Mouse (Mus musculus): ENCODE results near the gene Usp46. TPM values are rescaled to one million over a fixed set of nuclear protein-coding genes. Genes with fewer than 3 reads are reported as not detected.

Gene Usp46
- polyA plus RNA-seq, 1 experiment from 2014 or later = 32.9 TPM

DNA sequence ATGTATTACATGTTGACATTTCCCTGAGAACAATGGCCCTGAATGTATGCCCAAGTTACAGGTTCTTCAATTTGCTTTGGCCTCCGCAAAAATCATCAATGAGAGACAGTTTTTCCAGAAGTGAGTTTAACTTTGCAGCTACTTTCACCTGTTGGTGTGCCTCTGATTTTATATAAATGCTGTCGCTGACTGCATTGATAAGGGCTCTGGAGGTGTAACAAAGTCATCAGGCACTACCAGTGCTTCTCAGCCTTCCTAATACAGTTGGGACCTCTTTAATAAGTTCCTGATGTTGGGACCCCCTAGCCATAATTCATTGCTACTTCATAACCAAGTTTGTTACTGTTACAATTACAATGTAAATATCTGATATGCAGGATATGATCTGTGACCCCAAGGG is 27.4 kb upstream of the Usp46 start:
- DNase-seq (ENCODE audit: low spot score) (no peak), ATAC-seq (replicated peaks; ENCODE audit: low FRiP score) (no peak)
- WGBS = 75% methylated on average over 2 of the region's 2 CpGs
- Histone ChIP-seq H3K27me3 (replicated peaks; ENCODE audit: control insufficient read depth, insufficient read depth, low read length) (no peaks in the 10 kb centered on the region), H3K4me3 (ENCODE audit: low read depth, low read length) (0 out of 2 replicates have a peak overlapping the region, but pooled peaks have one; percentile 96), H3K4me1 (replicated peaks; ENCODE audit: control insufficient read depth, insufficient read depth, low read length) (peaks cover 4% of the 10 kb centered on the region; the same call in 1 of the 2 replicates), H3K9me3 (ENCODE audit: control insufficient read depth, low read length) (no peaks in the 10 kb centered on the region), H3K27ac (ENCODE audit: low read depth, low read length) (no peak overlapping the region), H3K36me3 (ENCODE audit: control insufficient read depth, insufficient read depth, low read length) (peaks cover 16% of the 10 kb centered on the region), H3K9ac (ENCODE audit: low read depth, low read length) (no peak overlapping the region), H3K4me2 (no peak overlapping the region)

DNA sequence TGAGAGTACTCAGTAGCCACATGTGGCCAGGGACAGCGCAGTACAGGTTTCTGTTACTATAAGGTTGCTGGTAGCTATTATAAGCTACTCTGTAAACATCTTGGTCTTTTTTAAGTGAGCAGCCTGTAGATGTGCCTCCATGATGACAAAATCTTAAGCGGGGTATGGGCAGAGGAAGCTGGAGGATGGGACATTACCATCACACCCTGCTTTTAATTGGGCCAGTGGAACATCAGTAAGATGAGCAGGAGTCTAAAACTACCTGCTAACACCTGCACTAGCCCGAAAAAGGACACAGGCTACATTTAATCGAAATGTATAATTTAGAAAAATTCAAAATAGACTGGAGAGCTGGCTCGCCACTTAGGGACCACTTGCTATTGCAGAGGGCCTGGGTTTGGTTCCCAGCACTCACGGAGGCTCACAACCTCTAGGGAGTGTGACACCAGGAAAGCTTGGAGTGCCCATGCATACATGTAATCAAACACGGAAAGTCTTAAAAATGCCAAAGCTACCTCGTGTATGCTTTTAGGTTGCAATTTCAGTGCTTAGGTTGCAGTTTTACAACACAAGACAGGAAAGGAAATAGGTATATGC is 26.7 kb upstream of the Usp46 start:
- 65% methylated on average over 8 of the region's 8 CpGs for WGBS
- ATAC-seq (replicated peaks; ENCODE audit: low FRiP score) (no peak), DNase-seq (ENCODE audit: low spot score) (no peak)
- H3K36me3 ChIP-seq (ENCODE audit: control insufficient read depth, insufficient read depth, low read length) = peaks cover 16% of the 10 kb centered on the region
- H3K9ac ChIP-seq (ENCODE audit: low read depth, low read length) = peak overlapping the region; percentile 99
- no peaks in the 10 kb centered on the region for H3K9me3 ChIP-seq (ENCODE audit: control insufficient read depth, low read length)
- H3K4me2 ChIP-seq = peak overlapping the region; percentile 88
- no peaks in the 10 kb centered on the region for H3K27me3 ChIP-seq (replicated peaks; ENCODE audit: control insufficient read depth, insufficient read depth, low read length)
- H3K27ac ChIP-seq (ENCODE audit: low read depth, low read length) = peak overlapping the region; percentile 95
- H3K4me1 ChIP-seq (replicated peaks; ENCODE audit: control insufficient read depth, insufficient read depth, low read length) = peaks cover 4% of the 10 kb centered on the region; the same call in 1 of the 2 replicates
- H3K4me3 ChIP-seq (ENCODE audit: low read depth, low read length) = peak overlapping the region; percentile 96

DNA sequence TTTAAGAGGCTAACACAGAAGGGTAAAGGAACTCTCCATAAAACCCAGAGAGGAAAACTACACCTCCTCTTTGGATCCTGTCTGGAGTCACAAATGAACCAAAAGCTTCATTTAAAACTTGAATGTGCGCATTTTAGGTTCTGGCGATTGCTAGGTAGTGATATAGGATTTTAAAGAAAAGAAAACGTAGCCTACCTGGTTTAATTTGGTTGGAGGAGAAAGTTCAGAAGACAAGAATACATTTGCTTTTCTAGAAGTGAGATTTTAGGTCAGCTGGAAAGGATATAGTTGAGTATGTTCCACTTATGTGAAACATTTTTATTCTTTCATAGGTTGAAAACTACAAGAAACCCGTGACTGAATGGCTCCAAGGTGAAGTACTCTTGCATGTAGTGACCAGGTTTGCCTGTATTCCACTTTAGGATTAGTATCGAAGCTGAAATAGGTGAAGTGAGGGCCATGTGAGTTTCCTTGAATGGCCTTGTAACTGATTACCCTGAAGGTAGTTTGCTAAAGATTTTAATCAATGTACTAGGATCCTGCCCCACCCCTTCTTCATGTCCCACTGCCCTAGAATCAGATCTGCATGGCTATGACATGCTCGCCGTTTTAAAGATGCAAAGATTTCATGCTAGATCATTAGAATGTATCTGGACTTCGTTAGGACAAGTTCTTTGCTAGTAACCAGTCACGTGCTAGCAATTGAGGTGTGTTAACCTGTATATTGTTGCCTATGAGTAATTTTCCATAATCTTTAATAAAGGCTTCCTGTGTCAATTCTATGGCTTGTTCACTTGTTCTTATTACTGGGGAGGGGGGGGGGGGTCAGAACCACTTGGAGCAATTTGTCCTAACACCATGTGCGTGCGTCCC is 25.6 kb upstream of the Usp46 start:
- no peak for DNase-seq (ENCODE audit: low spot score)
- Histone ChIP-seq H3K36me3 (ENCODE audit: control insufficient read depth, insufficient read depth, low read length) (peaks cover 16% of the 10 kb centered on the region), H3K9me3 (ENCODE audit: control insufficient read depth, low read length) (no peaks in the 10 kb centered on the region), H3K4me2 (peak overlapping the region; percentile 88), H3K27ac (ENCODE audit: low read depth, low read length) (peak overlapping the region; percentile 95), H3K27me3 (replicated peaks; ENCODE audit: control insufficient read depth, insufficient read depth, low read length) (no peaks in the 10 kb centered on the region), H3K4me3 (ENCODE audit: low read depth, low read length) (peak overlapping the region; percentile 96), H3K9ac (ENCODE audit: low read depth, low read length) (peak overlapping the region; percentile 99), H3K4me1 (replicated peaks; ENCODE audit: control insufficient read depth, insufficient read depth, low read length) (peaks cover 4% of the 10 kb centered on the region; the same call in 1 of the 2 replicates)
- no peak for ATAC-seq (replicated peaks; ENCODE audit: low FRiP score)
- WGBS = 15% methylated on average over 11 of the region's 11 CpGs

DNA sequence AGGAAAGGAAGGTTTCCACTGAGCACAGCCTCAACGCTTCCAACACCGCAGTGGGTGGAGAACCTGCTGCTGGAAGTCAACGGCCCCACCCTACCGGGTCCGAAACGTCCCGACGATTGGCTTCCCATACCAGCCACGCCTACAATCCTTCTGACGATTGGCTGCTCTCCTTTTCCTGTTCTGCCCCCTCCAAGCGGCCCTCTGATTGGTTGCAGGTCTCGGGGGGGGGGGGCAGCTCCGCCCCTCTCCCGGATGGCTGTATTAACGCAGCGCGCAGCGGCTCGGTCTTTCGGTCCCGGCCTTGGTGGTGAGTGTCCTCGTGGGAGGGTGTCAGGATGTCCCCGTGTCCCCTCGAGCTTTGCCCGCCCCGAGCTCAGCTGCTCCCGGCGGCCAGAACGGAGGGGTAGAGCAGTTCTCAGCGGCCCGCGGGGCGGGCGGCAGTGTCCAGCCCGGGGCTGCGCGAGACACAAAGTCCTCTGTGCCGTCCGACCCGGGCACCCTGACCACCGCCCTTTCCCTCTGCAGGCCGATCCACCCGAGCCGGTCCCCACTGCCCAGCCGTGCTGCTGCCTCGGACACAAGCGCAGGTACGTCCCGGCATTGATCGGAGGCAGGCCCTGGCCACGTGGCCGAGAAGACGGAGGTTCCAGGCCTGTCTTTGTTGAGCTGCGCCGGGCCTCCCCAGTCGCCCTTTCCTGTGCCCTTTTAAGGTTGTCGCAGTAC is 24.8 kb upstream of the Usp46 start:
- peak; percentile 91 for DNase-seq (ENCODE audit: low spot score)
- WGBS = under 1% methylated on average over 57 of the region's 57 CpGs

DNA sequence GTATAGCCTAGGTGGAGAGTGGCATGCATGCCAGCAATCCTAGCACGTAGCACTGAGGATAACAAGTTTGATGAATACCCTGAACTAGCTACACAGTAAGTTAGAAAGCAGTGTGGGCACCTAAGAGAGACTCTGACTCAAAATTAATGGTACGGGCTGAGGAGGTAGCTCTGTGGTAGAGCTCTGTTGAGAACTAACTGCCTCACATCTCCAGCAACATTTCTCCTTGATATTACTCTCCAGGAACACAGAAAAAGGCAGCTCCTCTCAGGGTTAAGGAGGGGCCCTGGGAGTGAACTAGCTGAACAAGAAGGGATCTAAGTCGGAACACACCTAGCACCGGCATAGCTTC is 24.2 kb upstream of the Usp46 start:
- Histone ChIP-seq H3K27me3 (replicated peaks; ENCODE audit: control insufficient read depth, insufficient read depth, low read length) (no peaks in the 10 kb centered on the region), H3K4me1 (replicated peaks; ENCODE audit: control insufficient read depth, insufficient read depth, low read length) (peaks cover 4% of the 10 kb centered on the region; the same call in 1 of the 2 replicates), H3K9ac (ENCODE audit: low read depth, low read length) (peak overlapping the region; percentile 99), H3K9me3 (ENCODE audit: control insufficient read depth, low read length) (no peaks in the 10 kb centered on the region), H3K4me3 (ENCODE audit: low read depth, low read length) (peak overlapping the region; percentile 96), H3K27ac (ENCODE audit: low read depth, low read length) (peak overlapping the region; percentile 45), H3K36me3 (ENCODE audit: control insufficient read depth, insufficient read depth, low read length) (peaks cover 16% of the 10 kb centered on the region), H3K4me2 (peak overlapping the region; percentile 88)
- DNase-seq (ENCODE audit: low spot score) (no peak), ATAC-seq (replicated peaks; ENCODE audit: low FRiP score) (peak; percentile 3)
- 42% methylated on average over 4 of the region's 4 CpGs for WGBS

More for the DNA sequence above, 24.8 kb upstream of the Usp46 start:
- no peaks in the 10 kb centered on the region for H3K27me3 ChIP-seq (replicated peaks; ENCODE audit: control insufficient read depth, insufficient read depth, low read length)
- peak overlapping the region; percentile 95 for H3K27ac ChIP-seq (ENCODE audit: low read depth, low read length)
- peak overlapping the region; percentile 88 for H3K4me2 ChIP-seq
- ATAC-seq (replicated peaks; ENCODE audit: low FRiP score) = peak; percentile 98
- H3K4me3 ChIP-seq (ENCODE audit: low read depth, low read length) = peak overlapping the region; percentile 96
- peak overlapping the region; percentile 99 for H3K9ac ChIP-seq (ENCODE audit: low read depth, low read length)
- peaks cover 16% of the 10 kb centered on the region for H3K36me3 ChIP-seq (ENCODE audit: control insufficient read depth, insufficient read depth, low read length)
- H3K9me3 ChIP-seq (ENCODE audit: control insufficient read depth, low read length) = no peaks in the 10 kb centered on the region
- H3K4me1 ChIP-seq (replicated peaks; ENCODE audit: control insufficient read depth, insufficient read depth, low read length) = peaks cover 4% of the 10 kb centered on the region; the same call in 1 of the 2 replicates

DNA sequence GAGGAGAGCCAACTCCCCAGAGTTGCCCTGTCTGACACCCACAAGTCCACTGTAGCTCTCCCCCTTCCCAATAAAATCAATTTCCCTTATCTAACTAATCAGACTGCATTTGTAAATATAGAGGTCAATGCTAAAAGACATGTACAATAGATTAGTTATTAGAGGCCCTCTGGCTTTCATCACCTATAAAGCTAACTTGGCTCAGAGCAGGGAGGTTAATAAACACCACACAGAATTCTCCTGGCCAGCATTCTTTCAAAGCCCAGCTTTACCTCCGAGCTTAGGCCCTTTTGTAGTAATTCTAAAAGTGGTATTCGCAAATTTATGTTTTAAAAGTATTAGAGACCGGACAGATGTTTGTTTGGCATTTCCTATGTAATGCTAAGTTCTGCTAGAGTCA is 21.4 kb upstream of the Usp46 start:
- 83% methylated on average over 3 of the region's 3 CpGs for WGBS
- no peaks in the 10 kb centered on the region for H3K9me3 ChIP-seq (ENCODE audit: control insufficient read depth, low read length)
- ATAC-seq (replicated peaks; ENCODE audit: low FRiP score) (no peak), DNase-seq (ENCODE audit: low spot score) (no peak)
- H3K9ac ChIP-seq (ENCODE audit: low read depth, low read length) = no peak overlapping the region
- peaks cover 8% of the 10 kb centered on the region for H3K36me3 ChIP-seq (ENCODE audit: control insufficient read depth, insufficient read depth, low read length)
- H3K27me3 ChIP-seq (replicated peaks; ENCODE audit: control insufficient read depth, insufficient read depth, low read length) = no peaks in the 10 kb centered on the region
- peaks cover 4% of the 10 kb centered on the region; the same call in 1 of the 2 replicates for H3K4me1 ChIP-seq (replicated peaks; ENCODE audit: control insufficient read depth, insufficient read depth, low read length)
- H3K27ac ChIP-seq (ENCODE audit: low read depth, low read length) = no peak overlapping the region
- H3K4me3 ChIP-seq (ENCODE audit: low read depth, low read length) = no peak overlapping the region
- H3K4me2 ChIP-seq = no peak overlapping the region

DNA sequence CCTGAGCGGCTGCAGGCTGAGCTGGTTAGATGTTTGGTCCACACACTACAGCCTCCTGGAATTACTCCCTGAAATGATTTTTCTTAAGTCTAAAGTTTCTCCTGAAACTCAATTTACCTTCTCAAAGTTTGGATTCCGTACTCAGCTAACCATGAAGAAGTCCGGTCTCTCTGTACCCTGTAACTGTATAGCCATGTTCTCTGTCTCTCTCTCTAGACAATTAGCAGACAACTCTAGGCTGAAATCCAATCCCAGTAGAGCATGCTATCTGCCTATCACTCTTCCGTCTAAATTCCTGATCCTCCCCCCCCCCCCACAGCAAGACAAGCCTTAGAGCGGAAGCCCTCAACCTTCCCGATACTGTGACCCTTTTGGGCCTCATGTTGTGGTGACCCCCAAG is 13.5 kb upstream of the Usp46 start:
- Histone ChIP-seq H3K9me3 (ENCODE audit: control insufficient read depth, low read length) (no peaks in the 10 kb centered on the region), H3K4me2 (no peak overlapping the region), H3K4me3 (ENCODE audit: low read depth, low read length) (no peak overlapping the region), H3K4me1 (replicated peaks; ENCODE audit: control insufficient read depth, insufficient read depth, low read length) (0 out of 2 replicates have a peak, but pooled peaks cover 2% of the 10 kb centered on the region), H3K27ac (ENCODE audit: low read depth, low read length) (no peak overlapping the region), H3K9ac (ENCODE audit: low read depth, low read length) (no peak overlapping the region), H3K27me3 (replicated peaks; ENCODE audit: control insufficient read depth, insufficient read depth, low read length) (no peaks in the 10 kb centered on the region), H3K36me3 (ENCODE audit: control insufficient read depth, insufficient read depth, low read length) (no peaks in the 10 kb centered on the region)
- DNase-seq (ENCODE audit: low spot score) (no peak), ATAC-seq (replicated peaks; ENCODE audit: low FRiP score) (no peak)
- WGBS = 83% methylated on average over 6 of the region's 6 CpGs

DNA sequence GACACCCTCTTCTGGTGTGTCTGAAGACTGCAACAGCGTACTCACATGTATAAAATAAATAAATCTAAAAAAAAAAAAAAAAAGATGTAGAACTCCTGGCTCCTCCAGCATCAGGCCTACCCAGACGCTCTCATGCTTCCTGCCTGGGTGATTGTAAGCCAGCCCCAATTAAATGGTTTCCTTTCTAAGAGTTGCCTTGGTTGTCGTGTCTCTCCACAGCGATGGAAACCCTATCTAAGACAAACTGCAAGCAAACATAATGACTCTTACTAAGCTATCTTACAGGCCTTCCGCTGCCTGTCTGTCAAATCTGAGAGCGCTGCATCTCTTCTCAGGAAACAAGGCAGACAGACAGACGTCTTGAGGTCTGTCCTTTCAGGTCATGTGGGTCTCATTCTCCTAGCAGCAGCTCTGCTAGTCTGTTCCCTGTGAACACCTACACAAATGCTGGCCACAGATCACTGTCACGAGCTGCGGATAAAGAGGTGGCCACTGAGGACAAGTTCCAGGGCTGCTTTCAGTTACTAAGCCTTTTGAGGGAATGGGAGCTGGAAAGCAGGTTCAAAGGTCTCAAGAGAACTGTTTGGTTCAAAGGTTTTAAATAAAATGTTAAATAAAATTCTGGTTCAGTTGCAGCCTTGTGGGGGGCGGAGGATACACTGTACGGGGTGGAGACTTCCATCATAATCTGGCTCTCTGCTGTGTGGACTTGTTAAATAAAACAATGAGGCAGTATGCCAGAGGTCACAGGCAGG is 10.8 kb upstream of the Usp46 start:
- Histone ChIP-seq H3K27ac (ENCODE audit: low read depth, low read length) (no peak overlapping the region), H3K36me3 (ENCODE audit: control insufficient read depth, insufficient read depth, low read length) (no peaks in the 10 kb centered on the region), H3K4me2 (no peak overlapping the region), H3K9ac (ENCODE audit: low read depth, low read length) (no peak overlapping the region), H3K9me3 (ENCODE audit: control insufficient read depth, low read length) (no peaks in the 10 kb centered on the region), H3K4me3 (ENCODE audit: low read depth, low read length) (no peak overlapping the region), H3K4me1 (replicated peaks; ENCODE audit: control insufficient read depth, insufficient read depth, low read length) (peaks cover 7% of the 10 kb centered on the region; the same call in 1 of the 2 replicates), H3K27me3 (replicated peaks; ENCODE audit: control insufficient read depth, insufficient read depth, low read length) (no peaks in the 10 kb centered on the region)
- ATAC-seq (replicated peaks; ENCODE audit: low FRiP score) (no peak), DNase-seq (ENCODE audit: low spot score) (no peak)
- WGBS = 49% methylated on average over 11 of the region's 11 CpGs
